Mouse (Mus musculus) heart, embryonic 14.5 days (tissue): ENCODE measurements around the gene Sorbs1. TPM values are rescaled to one million over a fixed set of nuclear protein-coding genes. Genes with fewer than 3 reads are reported as not detected.

Source experiments
- ATAC-seq: fragments of 200-750 bp; cut with Nextera tagmentation; 2 replicates; pipeline ENCODE4 v1.8.0; 2017; ENCODE audit warnings: low read depth, moderate TSS enrichment; ENCODE audit not compliant: insufficient number of reproducible peaks, insufficient read depth, low FRiP score
- H3K27ac ChIP-seq, 2 experiments: fragments of 200-500 bp in 1 of 2; fragments of 300-500 bp in 1 of 2; sonication (generic) in 1 of 2; replicated peaks in 1 of 2; 2 replicates each; pipeline ENCODE4 v1.5.1; 2012 to 2014; ENCODE audit warnings: low read depth in 2 of 2, low read length in 2 of 2, control low read depth in 1 of 2, mild to moderate bottlenecking in 1 of 2, mixed read lengths in 1 of 2; ENCODE audit not compliant: control insufficient read depth in 1 of 2, insufficient read depth in 1 of 2
- H3K27me3 ChIP-seq: fragments of 300-500 bp; sonication (generic); 2 replicates; pipeline ENCODE4 v1.6.1; 2014; ENCODE audit warnings: mild to moderate bottlenecking, low read length, control low read depth; ENCODE audit not compliant: control insufficient read depth, insufficient read depth
- H3K36me3 ChIP-seq: fragments of 300-500 bp; sonication (generic); 2 replicates; pipeline ENCODE4 v1.6.1; 2014; ENCODE audit warnings: mild to moderate bottlenecking, control low read depth, low read length, mixed read lengths; ENCODE audit not compliant: control insufficient read depth, insufficient read depth
- H3K4me1 ChIP-seq, 2 experiments: fragments of 200-500 bp in 1 of 2; fragments of 300-500 bp in 1 of 2; sonication (generic) in 1 of 2; 2 replicates each; pipeline ENCODE4 v1.6.1; 2012 to 2014; ENCODE audit warnings: low read length in 2 of 2, control low read depth in 1 of 2, mixed read lengths in 1 of 2; ENCODE audit not compliant: control insufficient read depth in 2 of 2, insufficient read depth in 2 of 2
- H3K4me2 ChIP-seq: fragments of 300-500 bp; sonication (generic); 2 replicates; pipeline ENCODE4 v1.6.1; 2014; ENCODE audit warnings: mild to moderate bottlenecking, low read length
- H3K4me3 ChIP-seq, 2 experiments: fragments of 200-500 bp in 1 of 2; fragments of 300-500 bp in 1 of 2; sonication (generic) in 1 of 2; 2 replicates each; pipeline ENCODE4 v1.5.1; 2012 to 2014; ENCODE audit warnings: low read length in 2 of 2, mild to moderate bottlenecking in 2 of 2, control low read depth in 1 of 2, low read depth in 1 of 2, moderate library complexity in 1 of 2; ENCODE audit not compliant: control insufficient read depth in 1 of 2, insufficient read depth in 1 of 2
- H3K9ac ChIP-seq: fragments of 300-500 bp; sonication (generic); 2 replicates; pipeline ENCODE4 v1.6.1; 2014; ENCODE audit warnings: mild to moderate bottlenecking, low read length
- H3K9me3 ChIP-seq: fragments of 300-500 bp; sonication (generic); 2 replicates; pipeline ENCODE4 v1.6.1; 2016; ENCODE audit warnings: low read length, control low read depth; ENCODE audit not compliant: control insufficient read depth
- WGBS: fragments of 180-500 bp; shearing (Covaris S2); extraction: QIAGEN DNeasy Blood & Tissue Kit; methylation state at CpG from one replicate; pipeline ENCODE4 v1.1.7; 2014; 5-methylcytosine and 5-hydroxymethylcytosine counted together
- polyA plus RNA-seq: library from polyadenylated mRNA; unstranded; fragments of >200 nt; fragmentation: Nextera tagmentation; extraction: Ambion mirVana; gene quantifications from 2 replicates; pipeline ENCODE4 v1.2.1, GENCODE M21; 2014

Sorbs1 gene
- polyA plus RNA-seq, 1 experiment from 2014 or later: 109 TPM

DNA sequence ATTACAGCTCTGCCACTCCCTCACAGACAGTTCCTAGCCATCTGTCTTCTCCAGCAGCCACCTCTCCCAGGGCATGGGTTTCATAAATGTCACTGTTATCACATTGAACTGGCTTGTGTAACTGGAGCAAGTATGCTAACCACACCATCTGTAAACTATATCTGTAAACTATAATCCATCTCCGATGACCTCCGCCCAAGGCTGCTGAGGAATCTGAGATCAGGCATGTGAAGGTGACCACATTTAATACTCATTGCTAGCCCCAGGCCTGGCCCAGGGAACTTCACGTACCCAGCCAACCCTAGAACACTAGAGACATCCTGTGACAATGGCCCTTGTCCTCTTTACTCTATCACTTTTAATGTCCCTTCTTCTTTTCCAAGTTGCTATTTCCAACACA is 128.2 kb downstream of the Sorbs1 start:
- H3K27ac ChIP-seq: no peak overlapping the region
- H3K36me3 ChIP-seq: peaks cover 41% of the 10 kb centered on the region
- ATAC-seq: no peak

GRCm38 (mm10) chr19:40383931-40384330 is 129.6 kb downstream of the Sorbs1 start:
- H3K27ac ChIP-seq: peak overlapping the region in 1 of 2 experiments; percentile 10; a peak in 1 of 4 replicates
- H3K4me3 ChIP-seq: no peak overlapping the region
- H3K36me3 ChIP-seq: peaks cover 38% of the 10 kb centered on the region
- no peaks in the 10 kb centered on the region for H3K27me3 ChIP-seq
- peaks cover 3 to 41% of the 10 kb centered on the region in 2 experiments for H3K4me1 ChIP-seq
- WGBS: 54% methylated on average over 5 of the region's 5 CpGs
- H3K9me3 ChIP-seq: no peaks in the 10 kb centered on the region
- H3K9ac ChIP-seq: peak overlapping the region; percentile 3; the same call in 1 of the 2 replicates
- ATAC-seq: no peak
- no peak overlapping the region for H3K4me2 ChIP-seq

More for the DNA sequence above, 128.2 kb downstream of the Sorbs1 start:
- H3K9ac ChIP-seq: no peak overlapping the region
- H3K9me3 ChIP-seq: no peaks in the 10 kb centered on the region
- 66% methylated on average over 3 of the region's 3 CpGs for WGBS
- peaks cover 3 to 30% of the 10 kb centered on the region in 2 experiments for H3K4me1 ChIP-seq
- no peaks in the 10 kb centered on the region for H3K27me3 ChIP-seq
- H3K4me3 ChIP-seq: no peak overlapping the region
- H3K4me2 ChIP-seq: no peak overlapping the region

- H3K9ac ChIP-seq: no peak overlapping the region
- no peak for ATAC-seq
- H3K4me3 ChIP-seq: no peak overlapping the region
- peaks cover 24 to 63% of the 10 kb centered on the region in 2 experiments for H3K4me1 ChIP-seq
- H3K27ac ChIP-seq: peak overlapping the region; percentile 43 to 46; a peak in 3 of 4 replicates
- WGBS: 30% methylated on average over 3 of the region's 3 CpGs
- H3K4me2 ChIP-seq: no peak overlapping the region
- no peaks in the 10 kb centered on the region for H3K9me3 ChIP-seq
- peaks cover 22% of the 10 kb centered on the region for H3K36me3 ChIP-seq
- no peaks in the 10 kb centered on the region for H3K27me3 ChIP-seq
These were observed 132.9 kb downstream of the Sorbs1 start for GRCm38 (mm10) chr19:40380656-40381055.

- H3K27me3 ChIP-seq: no peaks in the 10 kb centered on the region
- 42% methylated on average over 6 of the region's 6 CpGs for WGBS
- no peak overlapping the region for H3K4me3 ChIP-seq
- H3K4me2 ChIP-seq: no peak overlapping the region
- peak overlapping the region; percentile 29 to 43; a peak in 3 of 4 replicates for H3K27ac ChIP-seq
- H3K9me3 ChIP-seq: no peaks in the 10 kb centered on the region
- peaks cover 24 to 63% of the 10 kb centered on the region in 2 experiments for H3K4me1 ChIP-seq
- H3K9ac ChIP-seq: no peak overlapping the region
- H3K36me3 ChIP-seq: peaks cover 27% of the 10 kb centered on the region
- ATAC-seq: no peak
These were observed 133.6 kb downstream of the Sorbs1 start for GRCm38 (mm10) chr19:40380005-40380404.

GRCm38 (mm10) chr19:40379081-40379480 is 134.5 kb downstream of the Sorbs1 start:
- Histone ChIP-seq H3K4me1 (peaks cover 24 to 67% of the 10 kb centered on the region in 2 experiments), H3K9ac (no peak overlapping the region)

DNA sequence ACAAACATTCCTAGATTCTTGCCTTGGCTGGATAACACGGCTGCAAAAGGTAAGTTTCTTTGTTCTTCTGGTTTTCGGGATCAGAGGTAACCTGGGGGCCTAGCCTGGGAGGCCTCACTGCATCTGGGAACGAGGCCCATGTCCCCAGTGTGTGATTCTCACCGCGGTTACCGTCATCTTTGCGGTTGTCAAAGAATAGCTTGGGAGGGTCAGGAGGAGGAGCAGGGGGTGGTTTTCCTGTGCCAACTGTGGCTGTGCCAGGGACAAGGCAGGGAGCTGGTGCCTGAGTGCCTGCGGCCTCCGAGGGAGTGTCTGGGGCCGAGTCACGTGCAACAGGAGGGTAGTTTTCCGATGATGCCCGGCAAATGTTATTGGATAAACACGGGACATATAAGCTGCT is 135.9 kb downstream of the Sorbs1 start:
- peak overlapping the region; percentile 10 to 21; a peak in 2 of 4 replicates for H3K4me3 ChIP-seq
- H3K4me2 ChIP-seq: peak overlapping the region; percentile 51
- no peaks in the 10 kb centered on the region for H3K9me3 ChIP-seq
- peak overlapping the region; percentile 81 to 90 for H3K27ac ChIP-seq
- peak overlapping the region; percentile 66 for H3K9ac ChIP-seq
- peaks cover 24 to 55% of the 10 kb centered on the region in 2 experiments for H3K4me1 ChIP-seq
- H3K36me3 ChIP-seq: peaks cover 39% of the 10 kb centered on the region
- ATAC-seq: no peak
- WGBS: 70% methylated on average over 14 of the region's 14 CpGs
- no peaks in the 10 kb centered on the region for H3K27me3 ChIP-seq

More at GRCm38 (mm10) chr19:40379081-40379480, 134.5 kb downstream of the Sorbs1 start:
- Histone ChIP-seq H3K27ac (no peak overlapping the region), H3K4me3 (no peak overlapping the region), H3K36me3 (peaks cover 27% of the 10 kb centered on the region), H3K27me3 (no peaks in the 10 kb centered on the region), H3K4me2 (no peak overlapping the region), H3K9me3 (no peaks in the 10 kb centered on the region)
- 90% methylated on average over 4 of the region's 4 CpGs for WGBS
- ATAC-seq: no peak

DNA sequence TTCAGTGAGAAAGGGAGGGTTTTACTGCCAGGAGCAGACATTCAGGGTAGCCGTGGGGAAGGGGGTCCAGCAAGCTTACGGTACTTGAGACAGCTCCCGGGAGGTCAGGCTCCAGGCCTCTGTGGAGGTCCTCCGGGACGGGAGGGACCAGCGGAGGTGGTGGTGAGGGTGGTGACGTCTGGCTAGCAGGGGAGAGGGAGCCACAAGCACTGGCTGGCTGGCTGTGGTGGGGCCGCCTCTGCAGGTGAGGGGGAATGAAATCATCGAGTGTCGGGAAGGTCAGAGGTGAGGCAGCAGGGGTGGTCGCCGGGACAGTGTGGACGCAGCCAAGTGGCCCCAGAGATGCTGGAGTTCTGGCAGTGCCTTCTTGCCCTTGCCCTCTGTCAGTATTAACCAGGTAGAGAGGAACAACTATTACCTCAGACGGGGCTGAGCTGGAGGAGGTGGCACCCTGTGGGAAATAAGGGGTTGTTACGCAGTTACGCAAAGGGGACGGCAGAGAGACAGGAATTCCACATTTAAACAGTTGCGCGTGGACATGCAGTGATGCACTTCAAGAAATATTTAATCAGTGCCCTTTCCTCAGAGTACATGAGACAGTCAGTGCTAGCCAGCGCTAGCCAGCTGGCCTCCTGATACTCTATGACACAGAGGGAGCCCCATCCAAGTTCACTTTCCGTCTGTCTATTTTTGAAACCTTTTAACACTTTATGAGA is 136.9 kb downstream of the Sorbs1 start:
- Histone ChIP-seq H3K4me1 (peaks cover 24 to 55% of the 10 kb centered on the region in 2 experiments), H3K27ac (peak overlapping the region; percentile 81 to 90), H3K4me2 (peak overlapping the region; percentile 51), H3K36me3 (peaks cover 37% of the 10 kb centered on the region), H3K9me3 (no peaks in the 10 kb centered on the region), H3K9ac (peak overlapping the region; percentile 66), H3K4me3 (no peak overlapping the region), H3K27me3 (no peaks in the 10 kb centered on the region)
- ATAC-seq: peak; percentile 64
- 33% methylated on average over 21 of the region's 21 CpGs for WGBS
